Mouse (Mus musculus) urinary bladder, postnatal 25 days (tissue): Measurements from ENCODE around the gene Nup98.

ENCODE experiments used
- DNase-seq: peaks from one replicate; pipeline ENCODE4 v3.0.0; 2022; ENCODE audit warnings: low spot score

Nup98 gene

DNA sequence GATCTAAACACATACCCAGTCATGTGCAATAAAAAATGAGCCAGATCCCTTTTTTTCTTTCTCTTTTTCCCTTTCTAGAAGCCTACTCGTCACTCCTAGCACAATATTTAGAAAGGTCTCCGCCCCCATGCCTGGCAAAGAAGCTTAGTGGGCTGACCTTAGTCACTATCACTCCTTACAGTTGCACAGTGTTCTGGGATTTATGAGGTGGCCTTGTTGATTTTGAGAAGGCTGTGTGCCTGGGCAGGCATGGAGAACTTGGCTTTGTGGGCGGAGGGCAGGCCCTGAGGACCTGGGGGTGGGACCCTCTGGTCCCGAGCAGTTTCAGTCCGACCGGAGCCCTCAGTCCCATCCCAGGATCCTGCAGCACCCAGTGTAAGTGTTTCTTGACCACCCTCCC, 19.8 kb upstream of the Nup98 start:
- DNase-seq, result no peak

DNA sequence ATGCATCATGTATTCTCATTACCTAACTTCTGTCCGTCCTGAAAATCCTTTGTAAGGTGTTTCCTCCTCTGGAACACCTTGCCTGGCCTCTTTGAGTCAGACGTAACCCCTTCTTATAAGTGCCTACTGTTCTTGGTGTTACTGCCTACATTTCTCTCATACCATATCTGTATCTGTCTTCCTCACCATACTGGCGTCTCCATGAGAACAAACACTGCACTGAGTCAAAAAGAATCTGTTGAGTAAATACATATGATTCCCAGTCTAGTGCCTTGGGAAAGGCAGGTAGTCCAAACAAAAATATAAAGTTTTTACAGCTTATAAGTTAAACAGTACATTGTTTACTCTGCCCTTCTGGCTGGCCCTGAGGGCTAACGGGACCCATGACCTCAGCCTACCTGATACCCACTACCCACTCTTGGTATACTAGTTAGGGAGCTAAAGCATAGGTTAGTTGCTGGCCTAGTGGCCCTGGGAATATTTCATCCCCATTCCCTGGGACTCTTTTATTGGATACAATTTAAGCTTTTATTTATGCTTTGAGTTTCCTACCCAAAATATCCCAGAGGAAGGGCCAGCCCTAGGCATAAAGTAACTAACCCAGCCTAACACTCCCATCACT, 18.2 kb upstream of the Nup98 start:
- no peak for DNase-seq

DNA sequence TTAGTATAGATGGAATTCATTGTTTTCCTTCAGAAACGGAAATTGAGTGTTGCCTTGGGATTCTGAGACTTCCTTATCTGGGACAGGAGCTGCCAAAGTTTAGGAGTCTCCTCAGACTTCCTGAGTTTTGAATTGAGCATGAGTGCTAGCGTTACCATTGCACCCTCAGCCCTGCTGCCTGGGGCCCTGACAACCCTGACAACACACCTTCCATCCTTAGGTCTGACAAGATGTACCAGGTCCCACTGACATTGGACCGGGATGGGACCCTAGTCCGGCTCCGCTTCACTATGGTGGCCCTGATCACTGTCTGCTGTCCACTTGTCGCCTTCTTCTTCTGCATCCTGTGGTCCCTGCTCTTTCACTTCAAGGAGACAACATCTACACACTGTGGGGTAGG, 16.1 kb upstream of the Nup98 start:
- DNase-seq, result no peak

DNA sequence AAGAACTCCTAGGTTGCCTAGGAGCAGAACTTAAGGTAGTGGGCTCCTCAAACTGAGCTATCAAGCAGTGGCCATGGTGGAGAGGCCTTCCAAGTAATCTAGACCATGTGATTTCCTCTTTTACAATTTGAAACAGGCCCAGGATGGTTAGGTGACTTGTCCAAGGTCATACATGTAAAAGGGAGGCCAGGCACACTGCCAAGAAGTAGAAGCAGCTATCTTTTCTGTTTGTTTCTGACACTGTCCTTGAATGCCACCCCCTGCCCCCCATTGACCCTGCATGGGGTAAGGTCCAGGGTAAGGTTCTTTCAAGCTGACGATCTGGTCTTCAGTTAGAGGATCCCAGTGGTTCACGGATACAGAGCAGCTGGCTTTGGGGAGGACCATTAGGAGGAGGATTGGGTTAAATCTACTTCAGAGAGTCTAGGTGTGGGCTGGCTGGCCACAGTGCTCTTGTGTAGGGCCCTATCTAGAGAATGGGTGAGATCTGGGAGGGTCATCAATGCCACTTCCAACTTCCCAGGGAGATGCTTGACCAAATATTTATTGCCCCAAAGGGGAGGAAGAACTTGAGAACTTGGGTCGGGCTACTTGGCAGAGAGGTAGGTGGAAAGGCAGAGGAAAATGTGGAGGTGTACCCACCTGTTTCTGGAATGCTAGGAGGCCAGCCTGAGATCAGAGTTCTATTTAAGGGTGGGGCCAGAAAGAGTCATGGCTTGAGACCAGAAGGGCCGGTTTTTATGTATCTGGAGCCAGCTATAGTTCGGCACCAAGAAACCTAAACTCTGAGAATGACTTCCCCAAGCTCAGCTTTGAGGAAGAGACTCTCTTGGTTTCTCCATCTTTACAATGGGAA, 14.1 kb upstream of the Nup98 start:
- DNase-seq, result no peak

DNA sequence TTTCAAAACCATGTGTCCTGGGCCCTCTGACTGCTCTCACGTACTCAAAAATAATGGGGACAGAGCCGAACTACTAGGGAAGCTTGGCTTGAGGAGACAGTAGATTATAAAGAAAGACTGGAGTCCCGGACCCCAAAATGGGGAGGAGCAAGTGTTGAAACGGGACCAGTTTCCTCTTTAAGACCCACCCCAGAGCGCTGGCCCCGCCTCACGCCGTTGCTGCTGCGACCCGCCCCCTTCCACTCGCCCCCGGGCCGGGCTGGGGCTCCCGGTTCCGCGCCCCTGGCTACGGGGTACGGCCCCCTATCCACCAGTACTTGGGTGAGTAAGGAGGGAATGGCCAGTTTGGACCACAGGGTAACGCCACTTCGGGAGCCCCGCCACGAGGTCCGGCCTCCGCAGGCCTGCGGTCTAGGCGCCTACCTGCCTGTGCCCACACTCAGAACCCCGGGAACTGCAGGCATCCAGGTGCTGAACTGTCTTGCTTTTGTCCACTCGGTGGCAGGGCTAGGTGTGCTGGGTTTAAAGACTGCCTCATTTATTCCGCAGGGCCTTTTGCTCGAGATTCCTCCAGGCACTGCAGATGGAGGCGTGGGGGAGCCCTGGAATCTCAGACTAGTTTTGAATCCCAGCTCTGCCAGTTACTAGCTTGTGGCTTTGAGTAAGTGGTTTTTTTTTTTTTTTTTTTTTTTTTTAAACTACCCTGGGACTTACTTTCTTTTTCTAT, 13.0 kb upstream of the Nup98 start:
- DNase-seq, result peak; percentile 74

DNA sequence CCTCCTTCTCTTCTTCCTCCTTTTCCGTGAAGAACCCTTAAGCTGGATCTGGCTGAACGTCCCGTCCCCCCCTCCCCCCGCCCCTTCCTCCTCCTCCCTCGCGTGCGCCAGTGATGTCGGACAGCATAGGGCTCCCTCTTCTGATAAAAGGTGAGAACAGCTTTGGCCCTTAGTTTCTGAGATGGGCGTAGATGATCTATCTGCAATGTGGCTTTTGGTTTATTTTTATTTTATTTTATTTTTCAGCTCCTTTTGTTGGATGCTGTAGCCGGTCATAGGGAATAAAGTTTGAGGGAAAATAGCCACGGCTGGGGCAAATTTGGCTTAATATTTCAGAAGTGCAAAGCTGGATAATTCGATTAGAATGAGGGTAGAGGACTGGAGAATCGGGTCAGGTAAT, 12.4 kb upstream of the Nup98 start:
- no peak for DNase-seq

DNA sequence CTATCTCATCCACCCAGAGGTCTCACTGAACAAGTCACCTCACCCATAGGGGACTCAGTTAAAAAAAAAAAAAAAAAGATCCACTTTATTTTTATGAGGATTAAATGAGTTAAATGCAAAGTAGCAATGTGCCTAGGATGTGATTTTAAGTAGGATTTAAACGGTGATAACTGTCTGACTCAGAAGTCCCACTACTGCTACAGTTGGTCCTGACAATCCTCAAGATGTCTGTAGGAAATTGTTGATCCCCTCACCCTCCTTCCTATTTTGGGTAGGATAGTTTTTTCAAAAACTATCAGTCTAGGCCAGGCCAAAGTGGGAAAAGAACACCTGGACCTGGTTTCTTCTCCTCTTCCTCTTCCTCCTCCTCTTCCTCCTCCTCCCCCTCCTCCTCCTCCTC, 11.9 kb upstream of the Nup98 start:
- no peak for DNase-seq

DNA sequence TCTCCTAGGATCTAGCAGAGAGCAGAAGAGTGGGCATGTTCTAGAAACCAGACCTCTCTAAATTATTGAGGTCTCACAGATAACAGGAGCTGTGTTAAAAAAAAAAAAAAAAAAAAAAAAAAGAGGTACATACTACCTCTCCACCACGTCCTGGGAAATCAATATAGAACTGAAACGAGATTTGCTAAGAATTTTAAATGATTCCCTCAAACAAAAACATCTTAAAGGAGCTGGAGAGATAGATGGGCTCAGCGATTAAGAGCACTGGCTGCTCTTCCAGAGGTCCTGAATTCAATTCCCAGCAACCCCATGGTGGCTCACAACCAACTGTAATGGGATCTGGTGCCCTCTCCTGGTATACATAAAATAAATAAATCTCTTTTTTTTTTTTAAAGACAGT, 1.1 kb upstream of the Nup98 start:
- no peak for DNase-seq

DNA sequence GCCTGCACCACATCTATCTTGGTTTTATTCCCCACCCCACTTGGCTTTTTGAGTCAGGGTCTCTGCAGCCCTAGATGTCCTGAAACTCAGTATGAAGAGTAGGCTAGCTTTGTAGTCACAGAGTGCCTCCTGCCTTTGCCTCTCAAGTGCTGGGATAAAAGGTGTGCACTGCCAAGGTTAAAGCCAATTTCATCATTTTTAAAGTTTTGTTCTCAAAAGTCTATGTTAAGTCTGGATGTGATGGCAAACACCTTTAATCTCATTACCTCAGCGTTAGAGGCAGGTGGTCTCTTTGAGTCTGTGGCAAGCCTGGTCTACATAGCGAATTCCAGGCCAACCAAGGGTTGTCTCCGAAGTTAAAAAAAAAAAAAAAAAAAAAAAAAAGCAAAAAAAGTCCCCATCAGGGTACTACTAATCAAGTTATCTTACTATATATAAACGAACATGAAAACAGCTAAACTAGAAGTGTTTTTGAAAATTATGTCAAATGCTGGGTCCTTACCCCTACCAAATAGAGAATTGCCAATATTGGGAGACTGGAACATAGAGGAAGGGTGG, 1.1 kb downstream of the Nup98 start:
- no peak for DNase-seq

DNA sequence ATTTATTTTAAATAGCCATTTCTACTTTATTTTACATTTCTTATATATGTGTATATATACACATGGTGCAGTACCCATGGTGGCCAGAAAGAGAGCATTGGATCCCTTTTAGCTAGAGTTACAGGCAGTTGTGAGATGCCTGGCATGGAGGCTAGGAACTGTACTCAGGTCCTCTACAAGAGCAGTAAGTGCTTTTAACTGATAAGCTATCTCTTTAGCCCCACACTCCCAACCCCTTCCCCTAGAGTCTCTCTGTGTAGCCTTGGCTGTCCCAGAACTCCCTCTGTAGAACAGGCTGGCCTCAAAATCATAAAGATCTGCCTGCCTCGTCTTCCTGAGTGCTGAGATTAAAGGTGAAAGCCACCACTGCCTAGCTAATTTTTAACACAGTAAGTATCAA, 4.3 kb downstream of the Nup98 start:
- DNase-seq, result no peak

DNA sequence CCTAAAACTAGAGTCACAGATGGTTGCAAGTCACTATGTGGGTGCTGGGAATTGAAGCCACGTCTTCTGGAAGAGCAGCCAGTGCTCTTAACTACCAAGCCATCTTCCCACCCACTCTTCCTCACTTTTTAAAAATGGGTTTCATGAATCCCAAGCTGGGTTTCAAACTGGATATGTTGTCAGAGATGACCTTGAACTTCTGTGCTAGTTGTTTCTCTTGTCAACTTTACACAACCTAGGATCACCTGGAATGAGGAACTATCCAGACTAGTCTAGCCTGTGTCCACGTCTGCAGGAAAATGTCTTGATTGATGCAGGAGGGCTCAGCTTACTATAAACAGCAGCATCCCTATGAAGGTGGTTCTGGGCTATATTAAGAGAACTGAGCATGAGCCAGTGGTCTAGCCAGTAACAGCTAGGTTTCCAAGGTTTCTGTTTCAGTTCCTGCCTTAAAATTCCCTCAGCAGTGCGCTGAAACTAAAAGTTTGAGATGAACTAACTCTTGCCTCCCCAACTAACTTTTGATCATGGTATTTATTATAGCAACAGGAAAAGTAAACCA, 5.6 kb downstream of the Nup98 start:
- no peak for DNase-seq

DNA sequence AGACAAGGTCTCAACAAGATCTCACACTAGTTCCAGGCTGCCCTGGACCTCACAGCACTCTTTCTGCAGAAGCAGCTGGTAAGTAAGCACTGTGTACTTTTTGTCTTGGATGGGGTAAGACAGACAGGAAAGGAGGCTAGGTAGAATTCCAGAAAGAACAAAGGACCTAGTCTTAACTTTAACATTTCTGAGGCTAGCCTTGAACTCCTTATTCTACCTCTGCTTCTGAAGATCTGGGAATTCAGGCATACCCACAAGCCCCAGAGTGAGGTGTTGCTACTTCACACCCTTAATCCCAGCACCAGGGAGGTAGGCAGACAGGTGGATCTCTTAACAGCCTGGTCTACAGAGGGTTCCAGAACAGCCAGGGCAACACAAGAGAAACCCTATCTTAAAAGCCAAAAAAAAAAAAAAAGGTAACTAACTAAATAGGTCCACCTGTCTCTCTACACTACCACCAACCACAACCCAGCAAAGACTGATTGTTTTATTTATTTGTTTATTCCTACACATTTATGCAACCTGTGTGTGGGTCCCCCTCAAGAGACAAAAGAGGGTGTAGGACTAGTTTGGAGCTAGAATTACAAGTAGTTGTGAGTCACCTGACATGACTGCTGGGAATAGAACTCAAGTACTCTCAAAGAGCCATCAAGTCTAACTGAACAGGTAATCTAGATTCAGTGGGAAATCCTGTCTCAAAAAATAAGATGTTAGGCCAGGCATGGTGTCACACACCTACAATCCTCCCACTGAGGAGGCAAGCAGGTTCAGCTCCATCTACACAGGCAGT, 8.8 kb downstream of the Nup98 start:
- DNase-seq, result no peak

DNA sequence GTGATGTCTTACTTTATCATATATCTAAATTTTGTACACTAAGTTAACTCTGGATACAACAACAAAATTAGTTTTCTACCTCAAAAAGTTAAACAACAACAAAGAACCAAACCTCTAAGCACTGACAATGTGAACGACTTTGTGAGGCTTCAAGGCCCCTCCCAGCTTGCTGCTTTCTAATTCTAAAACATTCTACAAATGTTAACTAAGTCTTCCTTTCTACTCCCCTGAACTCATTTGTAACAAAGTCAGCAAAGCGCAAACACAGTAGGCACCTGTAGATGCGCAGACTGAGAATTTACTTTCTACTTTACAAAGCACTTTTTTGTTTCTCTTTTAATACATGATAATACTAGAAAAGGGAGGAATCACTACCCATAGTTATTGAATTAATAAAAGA, 9.4 kb downstream of the Nup98 start:
- DNase-seq, result no peak

DNA sequence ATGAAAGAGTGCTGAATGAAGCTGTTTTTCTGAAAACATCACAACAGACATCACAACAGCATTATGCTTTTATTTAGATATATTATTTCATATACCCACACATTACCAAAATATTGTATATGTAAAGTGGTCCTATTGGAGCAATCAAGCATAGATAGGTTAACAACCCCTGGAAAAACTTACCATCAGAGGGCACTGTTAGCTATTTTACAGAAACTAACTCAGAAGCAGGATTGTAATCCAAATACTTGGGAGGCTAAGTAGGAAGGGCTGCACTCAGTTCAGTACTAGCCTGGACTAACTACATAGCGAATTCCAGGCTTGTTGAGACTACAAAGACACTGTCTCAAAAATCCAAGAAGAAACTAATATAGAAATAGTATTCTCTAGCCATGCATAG, 17.6 kb downstream of the Nup98 start:
- DNase-seq, result no peak

DNA sequence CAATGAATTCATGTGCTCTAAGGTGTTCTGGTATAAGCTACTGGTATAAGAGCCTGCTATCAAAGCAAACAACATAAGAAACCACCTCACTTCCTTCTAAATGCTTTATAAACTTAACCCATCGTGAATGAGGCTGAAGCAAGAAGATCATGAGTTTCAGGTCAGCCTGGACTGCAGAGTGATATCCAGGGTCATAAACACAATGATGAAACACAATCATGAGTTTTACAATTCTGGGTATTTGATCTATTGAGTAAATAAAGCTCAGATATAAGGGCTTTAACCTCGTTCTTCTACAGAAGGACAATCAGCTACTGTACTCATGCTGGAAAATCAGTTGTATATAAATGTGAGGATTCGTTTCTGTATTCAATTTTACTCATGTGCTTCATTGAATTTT, 26.1 kb downstream of the Nup98 start:
- DNase-seq, result no peak

DNA sequence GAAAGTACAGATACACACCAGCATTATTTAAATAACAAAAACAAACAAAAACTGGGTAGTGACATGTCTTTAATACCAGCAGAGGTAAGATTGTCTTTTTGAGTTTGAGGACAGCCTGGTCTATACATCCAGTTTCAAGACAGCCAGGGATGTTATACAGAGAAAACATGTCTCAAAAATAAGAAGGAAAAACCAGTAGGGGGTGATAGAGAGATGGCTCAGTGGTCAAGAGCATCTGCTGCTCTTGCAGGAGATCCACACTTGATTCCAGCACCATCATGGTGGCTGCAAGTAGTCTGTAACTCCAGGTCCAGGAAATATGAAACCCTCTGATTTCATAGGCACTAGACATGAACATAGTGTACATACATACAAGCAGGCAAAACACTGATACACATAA, 39.7 kb downstream of the Nup98 start:
- no peak for DNase-seq

DNA sequence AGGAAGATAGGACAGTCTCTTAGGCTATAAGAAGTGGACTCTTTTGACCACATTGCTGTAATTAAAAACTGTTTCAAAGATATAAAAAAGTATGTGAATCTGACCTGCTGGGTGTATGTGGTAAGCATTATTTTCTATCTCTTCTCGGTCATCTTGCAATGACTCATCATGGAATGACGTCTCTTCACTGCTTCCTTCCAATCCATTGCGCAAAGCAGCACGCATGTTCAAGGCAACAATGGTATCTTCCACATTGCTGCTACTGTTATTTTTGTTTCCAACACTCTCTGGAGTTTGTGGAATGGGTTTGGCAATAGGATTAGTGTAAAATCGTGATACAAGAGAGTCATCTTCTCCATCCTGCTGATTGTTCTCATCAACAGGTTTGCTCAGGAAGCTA, 56.3 kb downstream of the Nup98 start:
- no peak for DNase-seq

DNA sequence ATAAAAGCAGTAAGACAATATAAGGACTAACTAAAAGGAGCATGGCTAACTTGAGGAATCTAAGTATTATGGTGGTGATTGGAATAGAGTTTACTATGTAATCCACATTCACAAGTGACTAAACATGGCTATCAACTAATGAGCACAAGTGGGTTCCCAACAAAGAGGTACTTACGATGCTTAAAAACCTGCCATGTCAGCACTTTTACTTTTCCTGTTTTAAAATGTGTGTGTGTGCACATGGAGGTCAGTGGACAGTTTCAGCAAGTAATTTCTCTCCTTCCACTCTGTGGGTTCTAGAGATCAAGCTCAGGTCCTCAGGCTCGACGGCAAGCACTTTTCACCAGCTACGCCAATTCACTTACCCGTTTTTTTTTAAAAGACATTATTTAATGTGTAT, 72.1 kb downstream of the Nup98 start:
- DNase-seq, result no peak

DNA sequence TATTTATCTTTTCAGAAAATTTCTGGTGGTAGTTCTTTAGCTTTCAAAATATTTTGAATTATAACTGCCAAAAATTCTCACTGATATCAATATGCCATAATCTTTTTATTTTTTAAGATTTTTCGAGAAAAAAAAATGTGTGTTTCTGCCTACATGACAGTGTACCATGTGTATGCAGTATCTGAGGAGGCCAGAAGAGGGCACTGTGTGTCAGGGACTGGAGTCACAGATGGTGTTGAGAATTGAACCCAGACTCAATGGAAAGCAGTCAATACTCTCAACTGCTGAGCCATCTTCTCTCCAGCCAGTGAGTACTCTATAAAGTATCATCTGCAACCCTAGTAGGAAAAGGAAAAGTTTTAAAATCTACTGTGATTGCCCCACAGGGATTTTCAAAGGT, 72.5 kb downstream of the Nup98 start:
- no peak for DNase-seq

DNA sequence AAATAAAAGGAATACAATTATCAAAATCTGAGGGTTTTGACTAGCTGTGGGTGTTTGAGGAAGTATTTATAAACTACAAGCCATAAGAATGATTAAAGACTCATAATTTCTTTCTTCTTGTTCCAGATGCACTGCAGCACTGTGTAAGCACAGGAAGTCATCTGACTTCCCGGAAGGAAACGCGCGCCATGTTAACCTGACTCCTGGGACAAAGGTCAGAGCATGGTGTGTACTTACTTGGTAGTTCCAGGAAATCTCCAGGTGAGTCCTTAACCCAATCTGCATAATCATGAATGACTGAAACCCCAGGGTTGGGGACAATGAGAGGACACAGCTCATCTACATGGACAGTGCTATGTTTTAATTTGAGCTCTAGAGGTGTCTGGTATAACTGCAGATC, 77.6 kb downstream of the Nup98 start:
- no peak for DNase-seq

DNA sequence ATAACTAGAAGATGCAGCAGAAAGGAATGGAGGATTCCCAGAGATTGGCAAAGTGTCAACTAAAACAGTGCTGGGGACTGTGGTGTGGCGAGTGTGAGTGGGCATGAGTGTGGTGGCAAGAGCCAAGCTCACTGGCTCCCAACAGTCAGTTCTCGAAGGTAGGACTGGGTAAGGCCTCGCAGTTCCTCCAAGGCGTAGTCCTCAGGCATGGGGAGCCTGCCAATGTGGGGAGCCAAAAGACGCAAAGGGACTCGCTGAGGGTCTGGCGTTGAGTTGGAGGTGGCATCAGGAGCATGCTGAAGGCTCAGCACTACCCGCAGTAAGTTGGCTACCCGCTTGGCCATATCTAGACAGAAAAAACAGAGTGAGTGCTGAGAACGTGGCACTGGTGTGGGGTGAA, 89.7 kb downstream of the Nup98 start:
- DNase-seq, result no peak

DNA sequence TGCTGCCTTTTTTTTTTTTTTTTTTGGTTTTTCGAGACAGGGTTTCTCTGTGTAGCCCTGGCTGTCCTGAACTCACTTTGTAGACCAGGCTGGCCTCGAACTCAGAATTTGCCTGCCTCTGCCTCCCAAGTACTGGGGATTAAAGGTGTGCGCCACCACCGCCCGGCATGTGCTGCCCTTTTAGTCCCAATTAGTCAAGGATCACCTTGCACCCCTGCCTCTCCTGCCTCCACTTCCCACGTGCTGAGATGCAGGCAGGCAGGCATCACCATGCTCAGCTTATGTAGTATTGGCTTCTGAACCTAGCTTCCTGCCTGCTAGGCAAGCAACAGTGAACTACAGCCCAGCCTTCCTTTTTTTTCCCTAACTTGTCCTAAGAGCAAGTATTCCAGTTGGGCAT, 92.6 kb downstream of the Nup98 start:
- DNase-seq, result no peak
